Comparison of ENCODE assay signal across 8 mouse cellular contexts in the genomic region with DNA sequence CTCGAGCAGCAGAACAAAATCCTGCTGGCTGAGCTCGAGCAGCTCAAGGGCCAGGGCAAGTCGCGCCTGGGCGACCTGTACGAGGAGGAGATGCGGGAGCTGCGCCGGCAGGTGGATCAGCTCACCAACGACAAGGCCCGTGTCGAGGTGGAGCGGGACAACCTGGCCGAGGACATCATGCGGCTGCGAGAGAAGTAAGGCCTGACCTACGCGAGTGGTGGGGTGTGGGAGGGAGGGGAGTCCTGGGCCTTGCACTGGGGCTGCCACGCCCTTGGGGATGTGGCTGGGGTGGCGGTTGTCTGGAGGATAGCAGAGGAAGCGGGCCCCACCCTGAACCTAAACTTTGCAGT. TPM values are rescaled to one million over a fixed set of nuclear protein-coding genes. Genes with fewer than 3 reads are reported as not detected.
DNase-seq lines count a peak whose midpoint lies in the region; ATAC-seq and TF ChIP-seq lines count a peak whose summit lies in the region.

No protein-coding gene starts in this region.

- ATAC-seq in forebrain, embryonic 16.5 days, result no peak
- peak; percentile 3; the same call in 1 of the 2 replicates for ATAC-seq in hindbrain, embryonic 12.5 days (ENCODE audit: low FRiP score)
- peak; percentile 66 for ATAC-seq in liver, embryonic 16.5 days (ENCODE audit: low read depth)
- ATAC-seq in neural tube, embryonic 12.5 days (ENCODE audit: low FRiP score, low read depth), result 0 out of 2 replicates have a peak, but pooled peaks have one; percentile 11

- no peaks in the 10 kb centered on the region for H3K79me2 ChIP-seq in CH12.LX (replicated peaks; ENCODE audit: control insufficient read depth, extremely low read depth, insufficient read depth, poor library complexity, severe bottlenecking)

- H3K27me3 ChIP-seq in CH12.LX (replicated peaks), result no peaks in the 10 kb centered on the region
- H3K27me3 ChIP-seq in forebrain, embryonic 16.5 days (replicated peaks; ENCODE audit: control insufficient read depth, insufficient read depth, low read length), result no peaks in the 10 kb centered on the region
- H3K27me3 ChIP-seq in hindbrain, embryonic 12.5 days, result no peaks in the 10 kb centered on the region
- peaks cover 49% of the 10 kb centered on the region for H3K27me3 ChIP-seq in liver, embryonic 16.5 days (ENCODE audit: control insufficient read depth, insufficient read depth, low read depth, low read length)
- no peaks in the 10 kb centered on the region for H3K27me3 ChIP-seq in neural tube, embryonic 12.5 days (replicated peaks)

- peaks cover 8 to 38% of the 10 kb centered on the region in 2 experiments for H3K4me1 ChIP-seq in CH12.LX (ENCODE audit: control insufficient read depth in 1 of 2, insufficient read depth in 2 of 2)
- peaks cover 26% of the 10 kb centered on the region for H3K4me1 ChIP-seq in forebrain, embryonic 16.5 days (replicated peaks; ENCODE audit: control insufficient read depth, insufficient read depth, low read length)
- H3K4me1 ChIP-seq in hindbrain, embryonic 12.5 days, result peaks cover 20% of the 10 kb centered on the region
- peaks cover 16% of the 10 kb centered on the region for H3K4me1 ChIP-seq in liver, embryonic 16.5 days (ENCODE audit: control insufficient read depth, low read depth, low read length)
- peaks cover 12% of the 10 kb centered on the region for H3K4me1 ChIP-seq in neural tube, embryonic 12.5 days

- peak overlapping the region; percentile 68 to 73 (median 69) for H3K4me3 ChIP-seq in CH12.LX (replicated peaks in 1 of 3; ENCODE audit: low read depth in 2 of 3, low read length in 2 of 3, poor library complexity in 1 of 3)
- peak overlapping the region; percentile 69 for H3K4me3 ChIP-seq in forebrain, embryonic 16.5 days (replicated peaks; ENCODE audit: low read length)
- H3K4me3 ChIP-seq in hindbrain, embryonic 12.5 days, result peak overlapping the region; percentile 86
- peak overlapping the region; percentile 65 for H3K4me3 ChIP-seq in liver, embryonic 16.5 days (ENCODE audit: low read depth, low read length)
- peak overlapping the region; percentile 87 for H3K4me3 ChIP-seq in neural tube, embryonic 12.5 days

- TF ChIP-seq CTCF in CH12.LX (conservative IDR thresholded peaks at IDR 0.05 in 1 of 2, IDR thresholded peaks at IDR 0.05 in 1 of 2; ENCODE audit: low read depth in 2 of 2, low read length in 2 of 2), result no peak

- no peak for TF ChIP-seq POLR2A in CH12.LX (IDR thresholded peaks at IDR 0.05; ENCODE audit: low read depth, low read length)

- H3K27ac ChIP-seq in CH12.LX (ENCODE audit: insufficient read depth, low read depth), result peak overlapping the region; percentile 88
- H3K27ac ChIP-seq in forebrain, embryonic 16.5 days (ENCODE audit: low read length), result peak overlapping the region; percentile 95
- H3K27ac ChIP-seq in hindbrain, embryonic 12.5 days, result peak overlapping the region; percentile 93
- H3K27ac ChIP-seq in liver, embryonic 16.5 days (ENCODE audit: low read length), result peak overlapping the region; percentile 64
- peak overlapping the region; percentile 87 for H3K27ac ChIP-seq in neural tube, embryonic 12.5 days

- TF ChIP-seq RAD21 in CH12.LX (IDR thresholded peaks at IDR 0.05; ENCODE audit: low read depth, low read length), result no peak

- in situ Hi-C loops in CH12.LX (cut with MboI; ENCODE audit: low pct_ligation_motif_present, low pct_unique_long_range_greater_than_20kb, low sequenced_read_pairs), result loop anchor here (10.0 kb wide), 2 partner anchors 170 to 200 kb away; no protein-coding TSS in a partner anchor

- peaks cover 11 to 26% of the 10 kb centered on the region in 2 experiments for H3K36me3 ChIP-seq in CH12.LX (replicated peaks in 1 of 2; ENCODE audit: control insufficient read depth in 1 of 2, insufficient read depth in 1 of 2, low read length in 1 of 2)
- H3K36me3 ChIP-seq in forebrain, embryonic 16.5 days (ENCODE audit: control insufficient read depth, insufficient read depth), result no peaks in the 10 kb centered on the region; the same call in 1 of the 2 replicates
- H3K36me3 ChIP-seq in hindbrain, embryonic 12.5 days, result peaks cover 21% of the 10 kb centered on the region
- no peaks in the 10 kb centered on the region for H3K36me3 ChIP-seq in liver, embryonic 16.5 days (ENCODE audit: control insufficient read depth, insufficient read depth)
- H3K36me3 ChIP-seq in neural tube, embryonic 12.5 days, result peaks cover 22% of the 10 kb centered on the region

- no peak for TF ChIP-seq EP300 in CH12.LX (IDR thresholded peaks at IDR 0.05; ENCODE audit: low read length)

- peak overlapping the region; percentile 98 for H3K4me2 ChIP-seq in CH12.LX (ENCODE audit: insufficient read depth, low read depth, poor library complexity, severe bottlenecking)
- H3K4me2 ChIP-seq in forebrain, embryonic 16.5 days (ENCODE audit: low read length), result peak overlapping the region; percentile 81
- H3K4me2 ChIP-seq in hindbrain, embryonic 12.5 days (replicated peaks), result peak overlapping the region; percentile 69
- peak overlapping the region; percentile 71 for H3K4me2 ChIP-seq in liver, embryonic 16.5 days (ENCODE audit: low read depth, low read length)
- H3K4me2 ChIP-seq in neural tube, embryonic 12.5 days (replicated peaks), result peak overlapping the region; percentile 73

- peak overlapping the region; percentile 8; the same call in 1 of the 2 replicates for H3K9ac ChIP-seq in CH12.LX (ENCODE audit: insufficient read depth, low read depth)
- H3K9ac ChIP-seq in forebrain, embryonic 16.5 days (replicated peaks; ENCODE audit: low read depth, low read length), result peak overlapping the region; percentile 74
- H3K9ac ChIP-seq in hindbrain, embryonic 12.5 days, result peak overlapping the region; percentile 89
- H3K9ac ChIP-seq in liver, embryonic 16.5 days (ENCODE audit: low read depth, low read length), result peak overlapping the region; percentile 58
- H3K9ac ChIP-seq in neural tube, embryonic 12.5 days, result peak overlapping the region; percentile 94

- no peaks in the 10 kb centered on the region for H3K9me3 ChIP-seq in CH12.LX (replicated peaks; ENCODE audit: low read length)
- H3K9me3 ChIP-seq in forebrain, embryonic 16.5 days (ENCODE audit: control insufficient read depth, low read length), result no peaks in the 10 kb centered on the region
- H3K9me3 ChIP-seq in hindbrain, embryonic 12.5 days (replicated peaks), result no peaks in the 10 kb centered on the region
- H3K9me3 ChIP-seq in liver, embryonic 16.5 days (replicated peaks; ENCODE audit: control insufficient read depth, low read length), result no peaks in the 10 kb centered on the region
- H3K9me3 ChIP-seq in neural tube, embryonic 12.5 days, result no peaks in the 10 kb centered on the region

- DNase-seq in CH12.LX (ENCODE audit: extremely low read depth), result peak; percentile 47
- peak; percentile 74 for DNase-seq in R1 (ENCODE audit: low read depth, low spot score)
- DNase-seq in urinary bladder, postnatal 14 days (ENCODE audit: low spot score), result peak; percentile 35
- DNase-seq in layer of hippocampus, adult 9-10 months (ENCODE audit: low spot score), result no peak

- 0% methylated on average over 21 of the region's 21 CpGs for WGBS in forebrain, embryonic 16.5 days
- under 1% methylated on average over 21 of the region's 21 CpGs for WGBS in hindbrain, embryonic 12.5 days
- WGBS in liver, embryonic 16.5 days (ENCODE audit: insufficient replicate concordance), result under 1% methylated on average over 21 of the region's 21 CpGs
- WGBS in neural tube, embryonic 12.5 days, result 1% methylated on average over 21 of the region's 21 CpGs

- dilution Hi-C loops in CH12.LX (cut with MboI; ENCODE audit: extremely low pct_ligation_motif_present, extremely low pct_unique_long_range_greater_than_20kb, low sequenced_read_pairs), result no loop called here

TF ChIP-seq in CH12.LX, 34 proteins besides CTCF, POLR2A, EP300 and RAD21:
- TF ChIP-seq CHD2 (IDR thresholded peaks at IDR 0.05; ENCODE audit: low read length) (no peak), UBTF (IDR thresholded peaks at IDR 0.05; ENCODE audit: low read depth, low read length) (0 out of 2 replicates have a peak, but pooled peaks have one; percentile 1), MAX (IDR thresholded peaks at IDR 0.05; ENCODE audit: low read length) (peak; percentile 51; the same call in 1 of the 2 replicates)

RNA-seq across cellular contexts. Expression of a gene that starts 1.0 kb away (rescaled TPM):
- total RNA-seq in CH12.LX (2012; rRNA removed) (124 and 153 TPM in 2 replicates), CH12.LX (2014; rRNA removed) (135 and 157 TPM in 2 replicates)
- 140 and 164 TPM in 2 replicates for polyA plus RNA-seq in CH12.LX (2012; ENCODE audit: insufficient read length, low read depth)
- polyA plus RNA-seq in forebrain, embryonic 16.5 days (2015; fragmentation: Nextera tagmentation; extraction: Ambion mirVana), result 408 and 544 TPM in 2 replicates
- polyA plus RNA-seq in hindbrain, embryonic 12.5 days (2016; fragmentation: Nextera tagmentation; extraction: Ambion mirVana), result 1,011 and 1,056 TPM in 2 replicates
- 81.1 and 83.2 TPM in 2 replicates for polyA plus RNA-seq in liver, embryonic 16.5 days (2015; fragmentation: Nextera tagmentation; extraction: Ambion mirVana)
- polyA plus RNA-seq in neural tube, embryonic 12.5 days (2016; fragmentation: Nextera tagmentation; extraction: Ambion mirVana), result 1,122 and 1,179 TPM in 2 replicates

RNA-seq across cellular contexts. Expression of a gene that starts 30.3 kb away (rescaled TPM):
- 8.4 and 8.8 TPM in 2 replicates for total RNA-seq in CH12.LX (2012; rRNA removed)
- total RNA-seq in CH12.LX (2014; rRNA removed), result 28.6 and 29.8 TPM in 2 replicates
- 11.2 and 11.8 TPM in 2 replicates for polyA plus RNA-seq in CH12.LX (2012; ENCODE audit: insufficient read length, low read depth)
- polyA plus RNA-seq in forebrain, embryonic 16.5 days (2015; fragmentation: Nextera tagmentation; extraction: Ambion mirVana), result 8.3 and 9.6 TPM in 2 replicates
- polyA plus RNA-seq in hindbrain, embryonic 12.5 days (2016; fragmentation: Nextera tagmentation; extraction: Ambion mirVana), result 6.4 and 7.9 TPM in 2 replicates
- polyA plus RNA-seq in liver, embryonic 16.5 days (2015; fragmentation: Nextera tagmentation; extraction: Ambion mirVana), result 3.2 and 3.6 TPM in 2 replicates
- polyA plus RNA-seq in neural tube, embryonic 12.5 days (2016; fragmentation: Nextera tagmentation; extraction: Ambion mirVana), result 6.6 and 8.9 TPM in 2 replicates

Comparison
In these comparisons a context has a peak if more than half of its experiments do, and no peak if none do; other contexts are left out.
1. H3K9ac ChIP-seq: peak in every context shown above with its lines; median percentile 94 in neural tube, embryonic 12.5 days; 89 in hindbrain, embryonic 12.5 days; 74 in forebrain, embryonic 16.5 days; 58 in liver, embryonic 16.5 days; 8 in CH12.LX.